In the genomic region with DNA sequence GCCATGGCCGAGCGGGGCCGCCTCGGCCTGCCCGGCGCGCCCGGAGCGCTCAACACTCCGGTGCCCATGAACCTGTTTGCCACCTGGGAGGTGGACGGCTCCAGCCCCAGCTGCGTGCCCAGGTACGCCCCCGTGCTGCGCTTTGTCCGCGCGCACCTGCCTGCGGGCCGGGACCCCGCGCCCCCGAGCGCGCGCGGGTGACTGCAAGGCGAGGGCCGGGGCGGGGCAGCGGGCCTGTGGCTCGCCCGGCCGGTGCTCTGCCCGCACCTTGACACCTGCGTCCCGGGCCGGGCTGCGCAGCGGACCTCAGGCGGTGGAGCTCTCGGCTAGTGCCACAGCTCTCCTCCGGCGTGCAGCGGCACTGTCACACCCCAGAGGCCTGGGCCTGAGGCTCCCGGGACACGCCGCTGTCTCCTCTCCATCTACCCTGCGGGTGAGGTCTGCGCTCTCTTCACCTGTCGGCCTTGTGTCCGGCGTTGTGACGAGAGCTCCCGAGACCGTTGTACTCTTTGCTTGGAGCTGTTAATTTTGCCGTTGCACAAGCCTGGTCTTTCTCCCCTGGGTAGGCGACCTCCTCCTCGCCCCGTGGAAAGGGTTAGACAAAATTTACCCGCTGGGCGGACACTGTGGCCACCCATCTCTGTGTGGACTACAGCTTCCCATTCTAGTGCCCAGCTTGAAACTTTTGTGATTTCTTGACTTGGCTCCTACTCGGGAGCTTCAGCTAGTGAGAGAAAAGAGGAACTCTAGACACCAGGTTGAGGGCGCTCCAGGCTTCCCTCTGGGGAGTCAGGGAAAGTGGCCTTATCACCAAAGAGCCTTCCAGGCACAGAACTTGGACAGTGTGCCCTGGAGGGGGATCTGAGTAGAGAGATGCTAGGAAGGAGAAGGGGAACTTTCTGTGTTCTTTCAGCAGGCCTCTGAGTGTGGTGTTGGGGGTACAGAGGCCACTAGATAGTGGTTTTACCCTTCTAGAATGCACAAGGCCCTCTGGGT, we compare ENCODE assay signal across 8 mouse cellular contexts. TPM values are rescaled to one million over a fixed set of nuclear protein-coding genes. Genes with fewer than 3 reads are reported as not detected.
A peak's percentile ranks its signal among the peaks of the same experiment; 100 is the strongest.
DNase-seq lines count a peak whose midpoint lies in the region; ATAC-seq and TF ChIP-seq lines count a peak whose summit lies in the region.

No protein-coding gene starts in this region.

- peak overlapping the region; percentile 94 for H3K4me3 ChIP-seq in cerebellum, adult 2 months (replicated peaks; ENCODE audit: insufficient read depth, low read depth, low read length)
- peak overlapping the region; percentile 100 for H3K4me3 ChIP-seq in forebrain, embryonic 15.5 days
- peak overlapping the region; percentile 99 for H3K4me3 ChIP-seq in hindbrain, embryonic 14.5 days (replicated peaks; ENCODE audit: low read length)
- peak overlapping the region; percentile 65 for H3K4me3 ChIP-seq in limb, embryonic 14.5 days (replicated peaks; ENCODE audit: low read length)
- peak overlapping the region; percentile 93 for H3K4me3 ChIP-seq in midbrain, embryonic 12.5 days

- TF ChIP-seq CTCF in cerebellum, adult 2 months (IDR thresholded peaks at IDR 0.05; ENCODE audit: borderline replicate concordance, insufficient read depth, low read depth, low read length), result no peak

- 1% methylated on average over 64 of the region's 64 CpGs for WGBS in cerebellum, adult 2 months
- WGBS in forebrain, embryonic 15.5 days, result 1% methylated on average over 55 of the region's 64 CpGs
- WGBS in hindbrain, embryonic 14.5 days, result under 1% methylated on average over 61 of the region's 64 CpGs
- under 1% methylated on average over 43 of the region's 64 CpGs for WGBS in limb, embryonic 14.5 days
- 1% methylated on average over 59 of the region's 64 CpGs for WGBS in midbrain, embryonic 12.5 days

- peak overlapping the region; percentile 81 for H3K4me2 ChIP-seq in forebrain, embryonic 15.5 days (replicated peaks)
- H3K4me2 ChIP-seq in hindbrain, embryonic 14.5 days (replicated peaks), result peak overlapping the region; percentile 93
- peak overlapping the region; percentile 85 for H3K4me2 ChIP-seq in limb, embryonic 14.5 days (replicated peaks; ENCODE audit: low read depth, low read length, severe bottlenecking)
- peak overlapping the region; percentile 88 for H3K4me2 ChIP-seq in midbrain, embryonic 12.5 days (replicated peaks)

- H3K4me1 ChIP-seq in cerebellum, adult 2 months (ENCODE audit: control insufficient read depth, insufficient read depth, low read length), result peaks cover 20% of the 10 kb centered on the region
- peaks cover 39% of the 10 kb centered on the region for H3K4me1 ChIP-seq in forebrain, embryonic 15.5 days
- peaks cover 28% of the 10 kb centered on the region for H3K4me1 ChIP-seq in hindbrain, embryonic 14.5 days (replicated peaks; ENCODE audit: control insufficient read depth, insufficient read depth, low read length)
- peaks cover 20% of the 10 kb centered on the region for H3K4me1 ChIP-seq in limb, embryonic 14.5 days (ENCODE audit: control insufficient read depth, insufficient read depth, low read length)
- peaks cover 39% of the 10 kb centered on the region for H3K4me1 ChIP-seq in midbrain, embryonic 12.5 days

- no peak for TF ChIP-seq POLR2A in cerebellum, adult 2 months (IDR thresholded peaks at IDR 0.05; ENCODE audit: borderline replicate concordance, insufficient read depth, low read length)
- no peak for TF ChIP-seq POLR2A in limb, embryonic 14.5 days (IDR thresholded peaks at IDR 0.05; ENCODE audit: borderline replicate concordance, extremely low read depth, insufficient read depth, insufficient read length)

- H3K36me3 ChIP-seq in forebrain, embryonic 15.5 days, result no peaks in the 10 kb centered on the region
- no peaks in the 10 kb centered on the region for H3K36me3 ChIP-seq in hindbrain, embryonic 14.5 days (replicated peaks; ENCODE audit: control insufficient read depth, insufficient read depth)
- H3K36me3 ChIP-seq in limb, embryonic 14.5 days (ENCODE audit: control insufficient read depth, insufficient read depth, low read length), result 0 out of 2 replicates have a peak, but pooled peaks cover 3% of the 10 kb centered on the region
- no peaks in the 10 kb centered on the region for H3K36me3 ChIP-seq in midbrain, embryonic 12.5 days

- ATAC-seq in frontal cortex, adult (ENCODE audit: low TSS enrichment), result 0 out of 2 replicates have a peak, but pooled peaks have one; percentile 1
- ATAC-seq in forebrain, embryonic 15.5 days (replicated peaks), result peak; percentile 45
- peak; percentile 25 for ATAC-seq in hindbrain, embryonic 14.5 days (ENCODE audit: low FRiP score)
- peak; percentile 7; the same call in 1 of the 2 replicates for ATAC-seq in limb, embryonic 14.5 days (ENCODE audit: low FRiP score, low read depth)
- peak; percentile 20; the same call in 1 of the 2 replicates for ATAC-seq in midbrain, embryonic 12.5 days (ENCODE audit: low FRiP score, low read depth)

- peak overlapping the region; percentile 96 for H3K27ac ChIP-seq in cerebellum, adult 2 months (ENCODE audit: insufficient read depth, low read length)
- H3K27ac ChIP-seq in forebrain, embryonic 15.5 days (replicated peaks), result peak overlapping the region; percentile 78
- peak overlapping the region; percentile 84 for H3K27ac ChIP-seq in hindbrain, embryonic 14.5 days
- no peak overlapping the region; the same call in 1 of the 2 replicates for H3K27ac ChIP-seq in limb, embryonic 14.5 days (replicated peaks; ENCODE audit: low read depth, low read length)
- H3K27ac ChIP-seq in midbrain, embryonic 12.5 days (replicated peaks), result peak overlapping the region; percentile 78

- H3K9ac ChIP-seq in forebrain, embryonic 15.5 days (replicated peaks), result peak overlapping the region; percentile 98
- peak overlapping the region; percentile 96 for H3K9ac ChIP-seq in hindbrain, embryonic 14.5 days
- H3K9ac ChIP-seq in limb, embryonic 14.5 days (ENCODE audit: low read depth, low read length, severe bottlenecking), result peak overlapping the region; percentile 80
- peak overlapping the region; percentile 95 for H3K9ac ChIP-seq in midbrain, embryonic 12.5 days (replicated peaks)

- DNase-seq in frontal cortex, postnatal 25 days (ENCODE audit: low spot score in 2 of 2), result no peak
- peak; percentile 70 to 80 for DNase-seq in cerebellum, adult 2 months
- no peak for DNase-seq in hindbrain, embryonic 14.5 days (ENCODE audit: low spot score)
- no peak for DNase-seq in limb, embryonic 14.5 days (ENCODE audit: low spot score)
- DNase-seq in spleen, postnatal 14 days (ENCODE audit: low spot score in 2 of 2), result peak; percentile 32 to 40

- H3K9me3 ChIP-seq in forebrain, embryonic 15.5 days, result no peaks in the 10 kb centered on the region
- H3K9me3 ChIP-seq in hindbrain, embryonic 14.5 days (ENCODE audit: control insufficient read depth, low read length), result no peaks in the 10 kb centered on the region
- no peaks in the 10 kb centered on the region for H3K9me3 ChIP-seq in limb, embryonic 14.5 days (ENCODE audit: control insufficient read depth, low read length)
- H3K9me3 ChIP-seq in midbrain, embryonic 12.5 days, result no peaks in the 10 kb centered on the region

- no peaks in the 10 kb centered on the region for H3K27me3 ChIP-seq in cerebellum, adult 2 months (ENCODE audit: control insufficient read depth, insufficient read depth, low read length)
- no peaks in the 10 kb centered on the region for H3K27me3 ChIP-seq in forebrain, embryonic 15.5 days
- H3K27me3 ChIP-seq in hindbrain, embryonic 14.5 days (ENCODE audit: control insufficient read depth, insufficient read depth, low read length), result no peaks in the 10 kb centered on the region
- H3K27me3 ChIP-seq in limb, embryonic 14.5 days (ENCODE audit: control insufficient read depth, insufficient read depth, low read length), result no peaks in the 10 kb centered on the region
- no peaks in the 10 kb centered on the region for H3K27me3 ChIP-seq in midbrain, embryonic 12.5 days

RNA-seq across cellular contexts. Expression of gene Pacs2, which starts 0.6 kb away (rescaled TPM):
- 136 and 151 TPM in 2 replicates for polyA plus RNA-seq in cerebellum, adult 2 months (2012; rRNA removed)
- polyA plus RNA-seq in forebrain, embryonic 15.5 days (2015; fragmentation: Nextera tagmentation; extraction: Ambion mirVana), result 22.6 and 24.4 TPM in 2 replicates
- 26.8 and 27.9 TPM in 2 replicates for polyA plus RNA-seq in hindbrain, embryonic 14.5 days (2014; fragmentation: Nextera tagmentation; extraction: Ambion mirVana)
- polyA plus RNA-seq in limb, embryonic 14.5 days (2012; rRNA removed), result 55.0 and 62.3 TPM in 2 replicates
- polyA plus RNA-seq in limb, embryonic 14.5 days (2014; fragmentation: Nextera tagmentation; extraction: Ambion mirVana), result 16.3 and 16.5 TPM in 2 replicates
- 27.1 and 29.9 TPM in 2 replicates for polyA plus RNA-seq in midbrain, embryonic 12.5 days (2016; fragmentation: Nextera tagmentation; extraction: Ambion mirVana)

RNA-seq across cellular contexts. Expression of gene Brf1, which starts 14.4 kb away (rescaled TPM):
- polyA plus RNA-seq in cerebellum, adult 2 months (2012; rRNA removed), result 52.0 and 52.4 TPM in 2 replicates
- 67.3 and 67.7 TPM in 2 replicates for polyA plus RNA-seq in forebrain, embryonic 15.5 days (2015; fragmentation: Nextera tagmentation; extraction: Ambion mirVana)
- 41.4 and 46.3 TPM in 2 replicates for polyA plus RNA-seq in hindbrain, embryonic 14.5 days (2014; fragmentation: Nextera tagmentation; extraction: Ambion mirVana)
- polyA plus RNA-seq in limb, embryonic 14.5 days (2012; rRNA removed), result 82.5 and 97.4 TPM in 2 replicates
- 60.9 and 66.2 TPM in 2 replicates for polyA plus RNA-seq in limb, embryonic 14.5 days (2014; fragmentation: Nextera tagmentation; extraction: Ambion mirVana)
- 75.9 and 76.2 TPM in 2 replicates for polyA plus RNA-seq in midbrain, embryonic 12.5 days (2016; fragmentation: Nextera tagmentation; extraction: Ambion mirVana)

RNA-seq across cellular contexts. Expression of gene Btbd6, which starts 38.6 kb away (rescaled TPM):
- 61.6 and 68.6 TPM in 2 replicates for polyA plus RNA-seq in cerebellum, adult 2 months (2012; rRNA removed)
- 46.1 and 48.1 TPM in 2 replicates for polyA plus RNA-seq in forebrain, embryonic 15.5 days (2015; fragmentation: Nextera tagmentation; extraction: Ambion mirVana)
- polyA plus RNA-seq in hindbrain, embryonic 14.5 days (2014; fragmentation: Nextera tagmentation; extraction: Ambion mirVana), result 52.2 and 52.8 TPM in 2 replicates
- 31.0 and 52.7 TPM in 2 replicates for polyA plus RNA-seq in limb, embryonic 14.5 days (2012; rRNA removed)
- polyA plus RNA-seq in limb, embryonic 14.5 days (2014; fragmentation: Nextera tagmentation; extraction: Ambion mirVana), result 27.3 and 27.4 TPM in 2 replicates
- 26.8 and 28.6 TPM in 2 replicates for polyA plus RNA-seq in midbrain, embryonic 12.5 days (2016; fragmentation: Nextera tagmentation; extraction: Ambion mirVana)

RNA-seq across cellular contexts. Expression of gene Tex22, which starts 59.4 kb away (rescaled TPM):
- polyA plus RNA-seq in cerebellum, adult 2 months (2012; rRNA removed), result 0.25 and 0.30 TPM in 2 replicates
- 0.18 and 0.37 TPM in 2 replicates for polyA plus RNA-seq in forebrain, embryonic 15.5 days (2015; fragmentation: Nextera tagmentation; extraction: Ambion mirVana)
- 0.40 TPM in 1 of 2 replicates, not detected in the other for polyA plus RNA-seq in hindbrain, embryonic 14.5 days (2014; fragmentation: Nextera tagmentation; extraction: Ambion mirVana)
- polyA plus RNA-seq in limb, embryonic 14.5 days (2012; rRNA removed), result 0.13 and 0.28 TPM in 2 replicates
- polyA plus RNA-seq in limb, embryonic 14.5 days (2014; fragmentation: Nextera tagmentation; extraction: Ambion mirVana), result not detected in 2 replicates
- polyA plus RNA-seq in midbrain, embryonic 12.5 days (2016; fragmentation: Nextera tagmentation; extraction: Ambion mirVana), result not detected in 2 replicates

Comparison
In these comparisons a context has a peak if more than half of its experiments do, and no peak if none do; other contexts are left out.
1. DNase-seq: peak in cerebellum, adult 2 months (2 of 2) and spleen, postnatal 14 days (2 of 2); none in frontal cortex, postnatal 25 days (0 of 2), hindbrain, embryonic 14.5 days (single experiment) and limb, embryonic 14.5 days (single experiment).
2. Peak in every context shown above with its lines, with median percentiles within 50 percentile points of each other: ATAC-seq, H3K4me3 ChIP-seq, H3K4me2 ChIP-seq and H3K9ac ChIP-seq.